Mouse (Mus musculus) v-Abl transformed pro-B cells (cell line): Measurements from ENCODE around the gene Tbck.

Source experiments
- in situ Hi-C, 2 experiments: fragments of 400-800 bp; cut with MboI; formaldehyde crosslinking; loops; one replicate each; pipeline ENCODE4 v1.15.1; 2025; ENCODE audit not compliant: unreplicated experiment in 2 of 2

The Tbck gene

DNA sequence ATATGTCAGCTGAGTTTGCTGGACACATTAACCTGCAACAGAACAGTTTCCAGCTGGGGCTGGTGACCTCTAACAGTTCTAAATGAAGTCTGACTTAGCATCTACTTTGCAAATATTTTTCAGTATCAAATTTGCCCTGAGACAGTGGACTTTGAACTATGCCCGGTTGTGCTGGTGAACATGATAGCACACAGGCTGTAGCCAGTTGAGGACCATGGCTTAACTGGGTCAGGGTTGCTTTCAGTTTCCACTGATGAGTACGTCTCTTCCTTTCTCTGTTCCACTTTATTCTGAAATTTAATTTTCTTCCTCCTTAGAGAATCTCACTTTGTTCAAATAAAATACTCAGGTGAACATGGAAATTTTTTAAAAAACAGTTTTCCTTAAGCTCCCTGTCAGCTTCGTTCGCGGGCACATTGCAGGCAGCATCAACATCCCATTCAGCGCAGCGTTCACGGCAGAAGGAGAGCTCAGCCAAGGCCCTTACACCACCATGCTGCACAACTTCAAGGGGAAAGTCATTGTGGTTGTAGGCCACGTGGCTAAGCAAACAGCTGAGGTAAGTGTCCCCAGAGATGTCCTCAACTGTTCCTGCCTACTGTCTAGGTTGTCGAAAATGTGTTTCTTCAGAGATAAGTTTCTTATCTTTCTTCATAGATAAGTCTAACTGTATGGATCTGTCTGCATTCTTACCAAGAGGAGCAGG is 131.0 kb downstream of the Tbck start:
- in situ Hi-C loops = loop anchor here (10.0 to 25.0 kb wide), 2 partner anchors 280 to 722 kb away; partner anchors contain the start of genes Gstcd (in 2 of the 2), Ints12 (in 2 of the 2) and Tet2 (in 1 of the 2)

DNA sequence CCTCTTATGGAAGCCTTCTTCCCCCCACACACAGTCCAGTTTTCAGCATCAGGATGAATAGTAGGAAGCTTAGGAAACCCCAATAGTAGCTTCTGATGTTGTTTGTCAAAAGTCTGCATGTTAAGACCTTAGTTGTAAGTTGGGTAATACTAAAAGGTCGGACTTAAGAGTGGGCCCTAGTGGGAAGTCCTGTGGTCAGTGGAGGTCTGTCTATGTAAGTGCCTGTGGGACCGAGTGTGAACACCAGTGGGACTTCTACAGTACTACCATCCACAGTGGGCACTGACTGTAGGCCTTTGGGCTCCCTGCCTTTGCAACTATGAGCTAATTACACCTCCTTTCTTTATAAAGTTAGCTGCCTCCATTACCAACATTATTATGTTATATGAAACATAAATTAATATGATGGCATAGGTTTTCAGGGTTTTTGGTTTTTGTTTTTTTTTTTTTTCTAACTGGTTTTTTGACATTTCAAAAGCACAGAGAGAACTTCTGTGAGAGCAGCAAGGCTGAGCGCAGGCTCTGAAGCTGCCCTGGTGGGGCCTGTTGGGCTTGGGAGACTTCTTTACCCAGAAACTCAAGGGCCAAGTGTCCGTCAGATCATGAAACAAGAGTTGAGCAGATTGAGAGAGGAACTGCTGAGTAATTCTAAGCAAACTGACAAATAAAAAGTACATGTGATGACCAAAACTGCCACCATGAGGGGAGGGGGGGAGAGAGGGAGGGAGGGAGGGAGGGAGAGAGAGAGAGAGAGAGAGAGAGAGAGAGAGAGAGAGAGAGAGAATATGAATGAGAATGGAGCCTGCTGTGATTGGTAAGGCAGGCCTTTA is 131.8 kb downstream of the Tbck start:
- in situ Hi-C loops = loop anchor here (10.0 to 25.0 kb wide), 2 partner anchors 279 to 722 kb away; partner anchors contain the start of genes Gstcd (in 2 of the 2), Ints12 (in 2 of the 2) and Tet2 (in 1 of the 2)

DNA sequence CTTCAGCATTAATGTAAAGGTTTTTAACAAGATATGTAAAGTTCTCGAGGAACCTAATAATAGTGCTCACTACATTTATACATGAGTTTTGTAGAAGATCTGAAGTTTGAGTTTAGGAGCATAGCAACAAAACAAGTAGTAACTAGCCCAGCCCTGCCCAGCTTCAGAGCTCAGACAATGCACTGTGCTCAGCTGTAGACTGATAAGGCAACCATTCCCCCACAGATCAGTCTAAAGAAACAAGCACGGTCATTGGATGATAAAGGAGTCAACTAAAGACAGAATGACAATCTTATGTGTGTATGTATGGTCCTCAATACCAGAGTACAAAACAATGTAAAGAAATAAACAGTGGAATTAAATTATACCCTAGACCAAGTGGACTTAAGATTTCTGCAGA is 135.5 kb downstream of the Tbck start:
- in situ Hi-C loops = loop anchor here (10.0 to 25.0 kb wide), 2 partner anchors 275 to 718 kb away; partner anchors contain the start of genes Gstcd (in 2 of the 2), Ints12 (in 2 of the 2) and Tet2 (in 1 of the 2)

DNA sequence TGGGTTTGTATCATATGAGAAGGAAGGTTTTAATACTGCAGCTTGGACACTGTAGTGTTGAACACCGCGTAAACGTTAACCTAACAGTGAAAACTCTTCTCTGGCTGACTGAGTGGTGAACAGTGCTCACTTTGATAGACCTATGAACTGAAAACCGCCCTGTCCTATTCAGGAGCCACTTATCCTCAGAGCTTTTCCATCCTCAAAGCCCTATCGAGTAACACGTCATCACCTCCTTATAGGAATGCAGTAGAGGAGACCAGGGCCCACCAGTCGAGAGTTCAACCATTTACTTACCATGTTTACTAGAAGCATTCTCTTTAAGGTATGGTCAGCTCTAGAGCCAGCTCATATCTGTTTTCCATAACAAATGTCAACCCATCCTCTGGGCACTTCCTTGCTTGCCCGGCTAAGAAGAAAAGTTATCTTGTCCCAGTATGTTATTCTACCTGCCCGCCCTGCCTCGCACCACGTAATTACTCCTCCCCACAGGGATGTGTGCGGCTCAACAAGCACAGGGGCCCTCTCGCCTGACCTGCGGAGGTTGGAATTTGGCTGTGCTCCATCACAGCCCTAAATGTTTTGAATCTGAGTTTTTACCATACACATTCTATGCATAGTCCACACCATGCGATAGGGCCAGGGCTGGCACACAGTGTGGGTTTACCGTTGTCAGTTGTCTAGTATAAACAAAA is 147.4 kb downstream of the Tbck start:
- in situ Hi-C loops = no loop called here

DNA sequence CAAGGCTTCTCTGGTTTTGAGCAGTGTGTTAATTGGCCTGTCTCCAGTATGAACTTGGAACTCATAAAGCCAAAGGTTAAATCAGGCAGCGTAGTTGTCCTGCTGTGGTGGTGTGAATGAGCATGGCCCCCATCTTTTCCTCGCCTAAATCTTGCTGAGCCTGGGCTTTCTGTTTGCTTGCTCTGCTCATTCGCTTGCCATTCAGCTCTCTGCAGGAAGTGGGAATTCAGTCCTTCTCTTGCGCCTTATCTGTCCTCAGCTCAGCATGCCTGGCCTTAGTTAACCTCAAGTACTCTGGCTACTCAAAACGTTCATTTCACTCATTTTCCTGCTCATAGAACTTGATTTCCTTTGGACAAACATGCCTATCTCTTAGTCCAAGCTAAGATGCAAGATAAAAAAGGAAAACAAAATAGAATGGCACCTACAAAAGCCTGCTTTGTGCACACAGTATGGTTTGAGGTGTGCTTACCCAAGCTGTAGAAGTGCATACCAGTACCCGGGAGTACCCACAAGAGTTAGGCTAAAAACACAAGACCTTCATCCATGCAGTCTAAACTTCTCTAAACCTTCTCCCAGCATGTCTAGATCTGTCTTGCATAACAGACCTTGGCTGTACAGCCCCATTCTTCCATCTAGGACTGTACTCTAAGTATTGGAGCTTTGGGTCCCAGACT is 151.3 kb downstream of the Tbck start:
- in situ Hi-C loops = no loop called here

DNA sequence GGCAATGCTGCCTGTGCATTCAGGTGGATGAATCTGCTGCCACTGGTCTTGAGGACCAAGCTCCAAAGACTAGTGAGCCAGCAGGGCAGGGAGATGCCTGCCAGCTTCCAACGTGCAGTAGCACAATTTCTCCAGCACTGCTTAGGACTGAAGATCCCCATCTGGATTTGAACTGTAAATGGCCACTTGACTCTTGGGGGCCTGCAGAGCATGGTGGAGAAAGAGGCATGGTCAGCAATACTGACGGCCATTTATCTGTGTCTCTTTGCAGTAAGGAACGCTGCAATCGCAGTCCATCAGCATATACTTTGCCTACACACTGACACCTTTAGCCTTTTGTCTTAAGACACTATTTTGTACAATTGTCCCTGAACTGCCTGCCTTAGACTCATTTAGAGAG is 153.2 kb downstream of the Tbck start:
- in situ Hi-C loops = no loop called here

DNA sequence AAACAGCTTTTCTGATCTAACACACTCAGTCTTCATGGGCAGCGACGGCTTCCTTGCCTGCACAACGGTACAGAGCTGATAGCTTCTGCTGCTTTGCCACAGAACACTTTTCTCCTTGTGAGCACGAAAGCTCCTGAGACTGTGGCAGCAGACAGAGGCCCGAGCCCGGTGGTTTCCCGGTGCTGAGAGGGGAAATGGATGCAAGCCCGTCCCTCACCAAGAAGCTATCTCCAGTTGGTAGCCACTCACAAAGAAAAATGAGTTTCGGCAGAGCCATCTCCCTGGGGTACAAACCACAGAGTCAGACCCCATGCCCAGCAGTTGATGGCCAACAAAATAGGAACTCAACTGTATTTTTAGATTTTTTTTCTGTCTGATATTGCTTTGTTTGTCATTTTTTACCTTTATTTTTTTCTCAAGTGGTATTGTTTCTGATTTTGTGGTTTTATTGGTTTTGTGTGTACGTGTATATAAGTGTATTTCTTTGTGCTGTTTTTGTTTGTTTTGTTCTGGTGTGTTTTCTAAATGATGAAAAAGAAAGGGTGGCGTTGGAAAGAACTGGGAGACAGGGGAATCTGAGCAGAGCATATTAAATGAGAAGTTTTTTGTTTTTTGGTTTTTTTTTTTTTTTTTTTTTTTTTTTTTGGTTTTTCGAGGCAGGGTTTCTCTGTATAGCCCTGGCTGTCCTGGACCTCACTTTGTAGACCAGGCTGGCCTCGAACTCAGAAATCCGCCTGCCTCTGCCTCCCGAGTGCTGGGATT is 154.9 kb downstream of the Tbck start:
- in situ Hi-C loops = no loop called here

DNA sequence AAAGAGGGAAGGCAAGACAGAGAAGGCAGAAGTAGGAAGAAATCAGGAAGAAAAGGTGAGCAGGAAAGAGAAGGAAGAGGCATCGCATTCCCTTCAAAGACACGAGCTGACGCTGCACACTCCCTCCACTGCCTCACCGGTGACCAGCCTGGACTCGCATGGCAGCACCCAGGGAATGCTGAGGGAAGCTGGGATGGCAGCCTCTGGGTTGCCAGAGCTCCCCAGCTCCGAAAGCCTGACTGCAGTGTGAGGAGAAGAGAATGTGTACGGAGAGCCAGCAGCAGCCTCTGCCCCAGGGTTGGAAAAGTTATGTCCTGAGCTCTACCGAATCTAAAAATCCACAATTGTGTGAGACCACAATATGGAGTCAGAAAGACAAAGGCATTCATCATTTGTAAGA is 155.6 kb downstream of the Tbck start:
- in situ Hi-C loops = no loop called here

DNA sequence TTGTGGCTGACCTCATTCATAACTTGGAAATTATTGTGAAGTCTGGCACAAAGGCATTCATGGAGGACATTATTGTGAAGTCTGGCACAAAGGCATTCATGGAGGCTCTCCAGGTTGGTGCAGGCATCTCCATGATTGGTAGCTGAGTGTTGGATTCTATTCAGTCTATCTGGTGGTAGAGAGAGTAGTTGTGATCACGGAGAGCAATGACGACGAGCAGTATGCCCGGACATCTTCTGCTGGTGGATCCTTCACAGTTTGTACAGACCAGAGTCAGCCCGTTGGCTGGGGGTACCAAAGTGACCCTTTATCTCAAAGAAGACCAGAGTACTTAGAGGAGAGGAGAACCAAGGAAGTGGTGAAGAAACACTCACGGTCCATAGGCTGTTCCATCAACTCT is 158.7 kb downstream of the Tbck start:
- in situ Hi-C loops = no loop called here

DNA sequence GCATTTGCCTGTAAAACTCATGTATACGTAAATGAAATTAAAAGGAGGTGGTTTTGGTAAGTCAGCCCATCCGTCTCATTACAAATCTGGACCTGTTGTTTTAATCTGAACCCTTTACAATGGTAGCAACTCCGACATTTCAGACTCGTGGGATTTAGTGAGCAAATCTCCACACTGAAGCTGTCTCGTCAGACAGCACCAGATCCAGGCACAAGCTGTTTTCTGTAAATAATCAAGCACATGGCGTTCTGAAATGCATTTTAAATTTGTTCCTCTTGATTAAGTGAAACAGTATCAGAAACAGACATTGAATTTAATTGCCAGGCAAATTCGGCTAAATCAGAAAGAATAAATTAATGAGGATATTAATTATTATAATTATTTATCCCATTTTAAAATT is 165.7 kb downstream of the Tbck start:
- in situ Hi-C loops = no loop called here

DNA sequence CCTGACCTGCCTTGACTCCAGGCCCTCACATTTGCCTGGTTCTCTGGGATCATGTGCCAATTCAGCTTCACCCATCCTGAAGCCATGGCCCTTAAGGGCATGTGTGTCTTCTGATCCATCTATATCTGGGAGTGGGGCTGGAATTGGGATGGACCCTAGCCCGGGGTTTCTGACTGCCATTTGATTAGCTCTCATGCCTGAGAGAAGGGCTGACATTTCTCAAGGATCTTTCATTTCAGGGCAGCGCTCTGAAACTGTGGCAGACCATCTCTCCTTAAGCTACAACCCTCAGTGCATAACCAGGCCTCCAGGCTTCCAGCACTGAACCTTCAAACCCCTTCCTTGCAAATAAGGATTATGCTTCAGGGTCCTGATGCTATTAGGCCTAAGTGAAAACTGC is 166.5 kb downstream of the Tbck start:
- in situ Hi-C loops = no loop called here

DNA sequence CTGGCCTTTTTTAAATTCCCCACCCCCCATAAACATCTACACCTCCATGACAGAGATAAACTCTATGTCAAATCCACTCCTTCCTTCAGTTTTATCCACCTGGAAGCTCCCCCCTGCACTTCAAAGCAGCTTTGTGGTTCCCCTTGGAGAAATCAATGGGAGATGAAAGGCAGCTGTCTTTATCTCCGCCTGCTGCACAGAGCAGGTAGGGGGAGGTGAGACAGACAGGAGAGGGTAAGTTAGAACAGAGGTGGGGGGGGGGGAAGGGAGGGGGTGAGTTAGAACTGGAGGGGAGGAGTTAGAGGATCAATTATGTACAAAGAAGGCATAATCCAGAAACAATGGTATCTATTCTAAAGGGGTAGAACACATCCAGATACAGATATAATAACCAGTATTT is 167.5 kb downstream of the Tbck start:
- in situ Hi-C loops = no loop called here

DNA sequence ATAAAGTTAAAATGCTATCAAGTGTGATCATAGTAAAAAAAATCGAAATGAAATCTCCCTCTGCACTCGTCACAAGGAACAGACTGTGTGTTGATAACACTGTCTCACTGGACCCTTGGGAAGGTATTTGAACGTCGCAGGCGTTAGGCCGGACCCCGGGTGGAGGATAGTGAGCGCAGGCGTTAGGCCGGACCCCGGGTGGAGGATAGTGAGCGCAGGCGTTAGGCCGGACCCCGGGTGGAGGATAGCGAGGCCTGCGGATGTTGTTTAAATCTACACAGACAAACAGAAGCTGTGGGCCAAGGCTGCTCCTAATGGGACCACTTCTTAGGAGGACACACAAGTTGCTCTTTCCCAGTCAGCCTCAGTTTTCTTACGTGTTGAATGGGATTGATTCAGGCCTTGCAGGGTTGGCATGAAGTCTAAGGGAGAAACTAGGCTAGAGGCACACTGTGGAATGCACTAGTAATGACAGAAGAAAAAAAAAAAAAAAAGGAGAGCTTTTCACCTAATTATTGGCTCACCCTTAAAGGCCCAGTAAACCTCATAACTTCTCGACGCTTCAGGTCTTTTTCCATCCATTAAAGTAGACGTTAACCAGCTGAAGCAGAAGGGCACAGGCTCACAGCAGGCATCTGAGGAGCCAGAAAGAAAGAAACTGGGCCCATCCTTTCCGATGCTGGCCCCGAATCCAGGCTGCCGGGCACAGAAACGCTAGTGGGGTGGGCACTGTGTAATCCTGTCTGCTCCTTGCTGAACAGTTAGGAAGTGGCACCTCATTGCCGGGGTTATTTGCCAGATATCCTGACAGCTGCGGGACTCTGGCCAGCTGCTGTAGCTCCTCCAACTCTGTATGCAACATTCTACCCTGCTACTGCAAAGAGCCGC is 168.1 kb downstream of the Tbck start:
- in situ Hi-C loops = no loop called here

DNA sequence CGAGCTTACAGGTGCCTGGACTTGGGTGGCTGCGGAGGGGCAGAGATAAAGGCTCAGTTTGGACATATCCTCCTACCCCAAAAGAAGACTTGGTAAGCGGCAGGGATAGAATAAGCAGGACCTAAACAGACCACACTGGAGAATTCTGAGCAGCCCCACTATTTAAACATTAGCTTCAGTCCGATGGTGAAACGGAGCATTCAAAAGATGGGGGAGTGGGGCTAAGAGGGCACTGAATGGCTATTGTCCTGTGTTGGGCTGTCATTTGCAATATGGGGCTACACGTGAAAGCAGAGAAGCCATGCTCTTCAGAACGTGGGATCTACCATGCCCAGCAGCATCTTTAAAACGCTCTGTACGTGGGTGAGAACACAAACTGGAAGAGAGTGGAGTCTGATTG is 170.3 kb downstream of the Tbck start:
- in situ Hi-C loops = no loop called here

DNA sequence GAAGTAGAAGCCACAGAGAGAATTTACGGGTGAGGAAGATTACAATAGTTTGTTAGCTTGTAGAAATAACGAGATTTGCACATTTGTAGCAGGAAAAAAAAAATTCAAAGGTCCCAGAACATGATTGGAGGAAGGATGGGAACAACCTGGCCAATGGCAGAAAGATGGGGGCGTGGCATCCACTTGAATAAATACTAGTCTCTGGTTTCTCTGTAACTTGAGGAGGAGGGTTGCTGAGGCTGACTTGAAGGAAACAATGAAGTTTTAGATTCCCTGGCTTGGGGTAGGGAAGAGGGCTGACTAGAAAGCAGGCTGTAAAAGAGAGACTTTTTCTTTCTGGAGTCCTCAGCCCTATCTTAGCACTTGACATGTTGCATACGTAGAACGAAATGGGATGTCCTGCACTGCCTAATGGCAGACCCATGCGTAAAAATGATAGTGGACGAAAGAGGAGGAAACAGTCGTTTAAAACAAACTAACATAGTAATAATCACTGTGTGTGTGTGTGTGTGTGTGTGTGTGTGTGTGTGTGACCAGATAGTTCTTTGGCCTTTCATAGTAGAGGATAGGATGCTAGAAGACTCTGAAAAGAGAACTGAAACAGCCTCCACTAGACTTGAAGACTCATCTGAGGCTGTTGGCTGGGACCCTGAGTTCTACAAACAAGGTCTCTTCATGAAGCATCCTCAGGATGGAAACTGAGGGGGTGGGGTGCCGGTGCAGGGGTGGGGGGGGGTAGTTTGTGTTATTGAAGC is 171.7 kb downstream of the Tbck start:
- in situ Hi-C loops = no loop called here

DNA sequence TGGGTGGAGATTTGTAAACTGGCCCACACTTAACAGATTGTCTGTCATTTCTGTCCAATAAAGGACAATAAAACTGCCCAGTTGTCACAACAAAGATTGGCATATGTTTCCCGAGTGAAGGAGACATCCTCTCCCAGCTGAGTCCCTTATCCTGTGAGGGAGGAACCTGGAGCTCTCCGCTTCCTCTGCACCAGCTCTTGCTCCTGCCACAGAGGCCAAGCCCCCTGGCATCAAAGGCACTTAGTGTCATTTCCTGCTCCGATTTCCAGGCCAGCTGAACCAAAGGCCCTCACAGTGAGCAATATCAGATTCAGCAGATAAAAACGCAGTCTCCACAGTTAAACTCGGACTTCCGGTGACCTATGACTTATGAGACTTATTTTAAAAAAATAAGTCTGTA is 172.7 kb downstream of the Tbck start:
- in situ Hi-C loops = no loop called here

DNA sequence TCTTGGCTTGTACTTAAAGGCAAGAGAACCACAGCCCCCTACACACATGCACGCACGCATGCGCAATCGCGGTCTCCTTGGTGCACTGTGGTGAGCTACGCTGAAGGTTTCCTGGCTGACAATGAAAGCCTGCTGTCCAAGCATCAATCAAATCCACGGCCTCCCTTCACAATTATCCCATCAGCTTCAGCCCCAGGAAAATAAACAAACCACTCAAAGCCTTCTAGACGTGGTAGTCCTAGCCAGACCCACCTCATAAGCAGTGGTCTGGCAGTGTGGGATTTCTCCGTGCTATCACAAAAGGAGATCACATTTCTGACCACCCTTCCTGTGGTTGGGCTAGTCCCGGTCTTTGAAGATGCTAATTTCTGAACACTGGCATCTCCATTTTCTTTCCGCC is 174.9 kb downstream of the Tbck start:
- in situ Hi-C loops = no loop called here

DNA sequence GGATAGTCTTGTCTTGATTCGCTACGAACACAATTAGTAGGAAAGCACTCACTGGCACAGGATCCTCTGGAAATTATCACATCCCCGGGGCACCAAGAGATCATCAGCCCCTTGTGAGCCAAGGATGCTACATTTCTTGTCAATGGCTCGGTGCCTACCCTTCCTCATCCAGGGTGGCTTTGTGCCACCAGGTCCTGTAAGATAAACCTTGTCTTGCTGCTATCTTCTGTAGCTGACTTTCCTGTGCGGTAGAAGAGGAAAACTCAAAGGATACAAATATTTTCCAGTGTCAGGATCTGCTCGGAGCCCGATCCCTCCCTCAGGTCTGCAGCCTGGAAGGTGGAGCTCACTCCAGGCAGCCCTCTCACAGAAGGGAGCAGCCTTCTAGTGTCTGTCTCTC is 175.6 kb downstream of the Tbck start:
- in situ Hi-C loops = no loop called here
